Mouse (Mus musculus): Measurements from ENCODE around the gene Prmt1. TPM values are rescaled to one million over a fixed set of nuclear protein-coding genes. Genes with fewer than 3 reads are reported as not detected.
"Not testable (repeated sequence)": the region's sequence is repeated elsewhere in the genome, so short reads cannot be mapped to it uniquely, and the experiment has no call there.

Prmt1 gene
- total RNA-seq (2021) = 100 to 1,000 TPM; 143 to 150 TPM
- long read RNA-seq, experiment 1, transcript Prmt1-203 (10 exons, 2,147 nt) = major isoform, 11 of 16 reads
- long read RNA-seq, experiment 1, partial matches to known transcripts = 0 of 16 reads
- long read RNA-seq, experiment 1, other reads (novel, unspliced or antisense) = 1 of 16 reads
- long read RNA-seq, experiment 2, transcript Prmt1-203 (10 exons, 2,147 nt) = major isoform, 8 of 13 reads
- long read RNA-seq, experiment 2, partial matches to known transcripts = 2 of 13 reads
- long read RNA-seq, experiment 2, other reads (novel, unspliced or antisense) = 3 of 13 reads

DNA sequence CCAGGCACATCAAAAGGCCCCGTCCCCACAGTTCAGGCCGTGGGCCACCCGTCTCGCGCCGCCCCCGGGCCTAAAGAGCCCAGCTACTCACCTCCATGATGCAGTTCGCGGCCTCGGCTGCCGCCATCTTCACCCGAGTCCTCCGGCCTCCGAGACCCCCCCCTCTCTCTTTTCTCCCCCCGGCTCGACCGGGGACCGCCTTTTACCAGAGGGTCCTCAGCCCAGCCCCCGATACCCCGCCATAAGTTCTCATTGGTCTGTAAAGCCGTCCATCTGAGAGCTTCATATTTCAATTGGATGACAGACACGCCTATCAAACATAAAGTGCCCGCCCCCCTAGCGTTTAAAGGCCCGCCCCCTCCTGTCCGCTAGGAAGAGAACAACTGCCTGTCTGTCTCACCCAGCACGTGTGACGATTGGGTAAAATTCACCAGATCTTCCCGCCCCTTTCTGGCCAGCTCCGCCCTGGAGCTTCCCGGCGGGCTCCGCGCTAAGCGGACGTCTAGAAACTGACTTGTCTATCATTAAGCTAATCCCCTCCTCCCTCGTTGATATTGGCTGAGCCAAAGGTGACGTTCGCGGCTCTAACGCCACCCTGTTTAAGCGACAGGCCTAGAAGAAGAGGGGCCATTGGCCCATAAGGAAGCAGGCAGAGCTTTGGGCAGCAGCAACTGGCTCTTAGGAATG lies at the start of gene Prmt1:
Gene Prmt1 (minus strand): TSS at position 377 of the 687 bp plus-strand sequence.
- TF ChIP-seq CTCF (IDR thresholded peaks at IDR 0.05) = no peak
- Histone ChIP-seq H3K4me3 (peak within 1 kb of the TSS; percentile 97), H3K27ac (peak within 1 kb of the TSS; percentile 96)
- peak; percentile 95 to 98 for DNase-seq (ENCODE audit: extremely low spot score in 1 of 2, low spot score in 2 of 2)
- intact Hi-C loops (cut with DNase I) = no loop called here

DNA sequence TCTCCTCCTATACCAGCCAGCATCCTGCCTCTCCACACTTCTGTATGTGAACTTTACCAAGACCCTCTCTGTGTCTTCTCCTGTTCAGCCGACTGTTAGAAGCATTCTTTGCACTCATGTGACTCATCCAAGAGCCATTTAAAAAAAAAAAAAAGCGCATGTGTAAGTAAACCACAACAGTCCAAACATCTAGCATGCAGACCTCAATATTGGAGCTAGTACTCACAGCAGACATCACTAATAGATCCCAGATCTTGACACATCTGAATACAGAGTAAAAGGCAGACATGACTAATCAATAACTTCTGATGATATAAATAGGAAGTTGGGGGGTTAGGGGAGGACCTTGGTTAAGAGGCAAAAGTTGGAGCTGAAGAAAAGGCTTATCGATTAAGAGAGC lies 49.3 kb upstream of the Prmt1 start:
- no peak for DNase-seq (ENCODE audit: extremely low spot score in 1 of 2, low spot score in 2 of 2)
- TF ChIP-seq CTCF (IDR thresholded peaks at IDR 0.05) = no peak
- intact Hi-C loops (cut with DNase I) = no loop called here
- no peak overlapping the region for H3K4me3 ChIP-seq
- no peak overlapping the region for H3K27ac ChIP-seq

DNA sequence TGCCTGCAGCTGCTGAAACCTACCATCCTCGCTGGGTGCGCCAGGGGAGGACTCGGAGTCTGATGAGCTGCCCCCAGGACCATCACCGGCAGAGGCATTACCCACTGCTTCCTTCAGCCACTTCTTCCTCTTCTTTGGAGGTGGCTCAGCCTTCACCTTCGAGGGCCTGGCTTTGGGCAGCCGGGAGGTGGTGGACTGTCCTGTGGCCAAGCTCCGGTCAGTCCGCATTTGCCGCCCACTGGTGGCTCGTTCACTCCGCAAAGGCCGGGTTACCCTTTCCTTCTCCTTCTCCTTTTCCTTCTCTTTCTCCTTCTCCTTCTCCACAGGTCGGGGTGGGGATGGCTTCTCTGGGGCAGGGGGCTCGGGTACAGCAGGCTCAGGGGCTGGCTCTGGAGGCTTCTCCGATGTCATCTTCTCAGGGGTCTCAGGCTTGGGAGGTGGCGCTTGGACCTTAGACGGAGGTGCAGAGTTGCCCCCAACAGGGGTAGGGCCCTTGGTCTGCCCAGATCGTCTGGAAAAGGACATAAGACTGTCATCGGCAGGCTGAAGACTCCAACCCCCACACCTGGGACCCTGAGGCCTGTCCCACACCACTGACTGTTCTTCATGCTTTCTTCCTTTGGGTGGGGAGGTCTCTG lies 47.5 kb upstream of the Prmt1 start:
- H3K27ac ChIP-seq = no peak overlapping the region
- H3K4me3 ChIP-seq = no peak overlapping the region
- DNase-seq (ENCODE audit: extremely low spot score in 1 of 2, low spot score in 2 of 2) = no peak
- intact Hi-C loops (cut with DNase I) = no loop called here
- no peak for TF ChIP-seq CTCF (IDR thresholded peaks at IDR 0.05)

DNA sequence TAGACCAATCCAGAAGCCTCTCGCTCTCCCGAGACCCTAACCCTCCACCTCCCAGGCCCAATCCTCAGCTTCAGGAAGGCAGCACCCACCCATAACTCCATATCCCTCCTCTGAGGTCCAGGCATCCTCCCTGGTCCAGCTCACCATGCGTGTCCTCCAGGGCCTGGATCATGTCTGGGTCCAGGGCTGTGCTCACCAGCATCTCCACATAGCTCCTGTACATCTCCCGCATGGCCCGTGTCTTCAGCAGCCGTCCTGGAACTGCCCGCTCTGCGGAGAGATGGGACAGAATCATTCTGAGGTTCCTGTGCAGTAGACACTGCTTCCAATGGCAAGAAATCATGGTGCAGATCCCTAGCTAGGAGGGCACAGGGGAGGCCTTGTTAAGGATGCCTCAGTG lies 44.5 kb upstream of the Prmt1 start:
- Histone ChIP-seq H3K4me3 (no peak overlapping the region), H3K27ac (no peak overlapping the region)
- intact Hi-C loops (cut with DNase I) = no loop called here
- DNase-seq (ENCODE audit: extremely low spot score in 1 of 2, low spot score in 2 of 2) = no peak
- no peak for TF ChIP-seq CTCF (IDR thresholded peaks at IDR 0.05)

DNA sequence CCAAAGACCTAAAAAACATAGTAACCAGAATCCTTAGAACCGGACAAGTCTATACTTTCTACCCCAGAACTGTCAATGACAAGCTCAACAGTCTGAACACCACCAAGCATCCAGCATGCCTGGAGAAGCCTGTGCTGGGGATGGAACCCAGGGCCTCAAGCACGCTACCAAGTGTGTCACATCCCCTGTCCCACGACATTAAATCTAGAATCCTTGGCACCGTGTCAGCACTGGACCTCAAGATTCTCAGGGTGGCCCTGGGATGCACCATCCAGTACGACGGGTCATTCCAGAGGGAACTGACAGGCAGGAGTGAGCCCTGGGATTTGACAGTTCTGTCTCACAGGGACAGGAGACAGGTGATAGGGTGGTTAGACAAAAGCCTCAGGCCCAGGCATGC lies 43.6 kb upstream of the Prmt1 start:
- Histone ChIP-seq H3K4me3 (no peak overlapping the region), H3K27ac (no peak overlapping the region)
- intact Hi-C loops (cut with DNase I) = no loop called here
- no peak for DNase-seq (ENCODE audit: extremely low spot score in 1 of 2, low spot score in 2 of 2)
- no peak for TF ChIP-seq CTCF (IDR thresholded peaks at IDR 0.05)

DNA sequence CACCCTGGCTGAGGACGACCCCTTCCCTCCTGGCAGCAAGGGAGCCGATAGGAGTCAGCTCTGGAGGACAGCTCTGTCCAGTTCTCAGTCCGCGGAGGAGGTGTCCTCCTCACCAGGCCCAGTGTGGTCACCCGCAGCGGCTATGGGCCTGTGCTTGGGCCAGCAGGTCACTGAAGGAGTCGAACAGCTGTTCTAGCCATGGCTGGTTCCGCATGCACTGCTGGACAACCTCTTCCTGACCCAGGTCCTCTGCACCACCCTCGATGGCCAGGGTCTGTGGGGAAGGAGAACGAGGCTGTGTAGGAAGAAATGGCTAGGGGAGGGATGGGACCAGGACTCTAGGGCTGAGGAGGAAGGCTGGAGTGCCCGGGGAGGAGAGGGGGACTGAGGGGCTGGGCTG lies 42.0 kb upstream of the Prmt1 start:
- intact Hi-C loops (cut with DNase I) = no loop called here
- Histone ChIP-seq H3K4me3 (no peak overlapping the region), H3K27ac (no peak overlapping the region)
- no peak for TF ChIP-seq CTCF (IDR thresholded peaks at IDR 0.05)
- no peak for DNase-seq (ENCODE audit: extremely low spot score in 1 of 2, low spot score in 2 of 2)

DNA sequence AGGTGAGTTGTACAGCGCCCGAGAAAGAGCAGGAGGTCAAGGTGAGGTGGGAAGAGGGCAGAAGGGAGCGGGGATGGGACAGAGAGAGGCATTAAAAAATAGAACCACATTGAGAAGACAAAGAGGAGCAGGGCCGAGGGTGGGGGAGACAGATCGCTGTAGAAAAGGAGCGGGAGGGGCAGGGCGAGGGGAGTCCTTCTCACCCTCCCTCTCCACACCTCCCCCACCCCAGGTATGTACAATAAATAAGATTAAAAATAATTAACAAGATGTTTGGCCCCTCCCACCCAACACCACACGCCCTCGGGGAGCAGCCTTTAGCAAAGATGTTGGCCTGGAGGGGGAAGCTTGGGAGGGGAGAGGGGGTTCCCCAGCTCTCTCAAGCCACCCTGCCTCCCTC lies 41.4 kb upstream of the Prmt1 start:
- no peak overlapping the region for H3K27ac ChIP-seq
- intact Hi-C loops (cut with DNase I) = no loop called here
- DNase-seq (ENCODE audit: extremely low spot score in 1 of 2, low spot score in 2 of 2) = no peak
- no peak overlapping the region for H3K4me3 ChIP-seq
- no peak for TF ChIP-seq CTCF (IDR thresholded peaks at IDR 0.05)

DNA sequence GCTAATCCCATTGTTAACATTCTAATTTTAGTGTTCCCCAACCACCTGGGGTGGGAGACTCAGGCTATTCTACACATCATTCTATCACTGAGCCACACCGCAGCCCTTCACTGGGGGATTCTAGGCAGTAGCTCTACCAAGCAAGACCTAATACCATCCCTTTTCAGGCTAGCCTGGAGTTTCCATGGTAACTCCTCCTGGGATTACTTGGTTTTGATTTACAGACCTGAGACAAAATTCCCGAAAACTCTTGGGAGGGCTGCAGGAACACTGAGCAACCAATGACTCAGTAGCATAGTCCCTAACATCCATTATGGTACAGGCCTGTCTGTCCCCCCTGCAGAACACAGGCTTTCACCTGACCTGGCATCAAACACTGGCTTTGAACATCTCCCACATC lies 39.9 kb upstream of the Prmt1 start:
- TF ChIP-seq CTCF (IDR thresholded peaks at IDR 0.05) = no peak
- intact Hi-C loops (cut with DNase I) = no loop called here
- H3K27ac ChIP-seq = no peak overlapping the region; the same call in 1 of the 2 replicates
- no peak for DNase-seq (ENCODE audit: extremely low spot score in 1 of 2, low spot score in 2 of 2)
- no peak overlapping the region for H3K4me3 ChIP-seq

DNA sequence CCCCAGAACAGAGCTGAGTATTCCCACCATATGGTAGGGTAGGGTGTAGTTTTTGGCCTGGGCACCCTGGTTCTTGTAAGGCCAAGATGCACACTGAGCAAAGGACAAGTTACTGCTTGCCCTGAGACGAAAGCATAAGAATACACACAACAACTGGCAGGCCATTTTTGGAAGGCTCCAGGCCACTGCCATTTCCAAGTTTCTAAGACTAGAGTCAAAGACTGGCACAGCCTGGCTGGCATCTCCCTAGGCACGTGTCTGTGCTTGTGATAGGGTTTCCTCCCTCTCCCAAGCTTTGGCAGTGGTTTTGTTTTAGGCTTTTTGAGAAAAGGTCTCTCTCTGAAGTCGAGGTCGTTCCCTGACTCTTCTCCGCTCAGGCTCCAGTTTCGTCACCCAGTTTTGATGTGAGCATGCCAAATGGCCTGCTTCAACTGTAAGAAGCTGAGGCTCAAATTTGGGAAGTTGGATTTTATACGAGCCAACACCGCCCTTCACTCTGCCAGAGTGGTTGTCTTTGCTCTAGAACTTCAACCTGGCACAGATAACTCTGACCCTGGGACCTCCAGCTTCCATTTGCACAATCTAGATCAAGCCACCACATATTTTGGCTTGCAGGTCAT lies 39.3 kb upstream of the Prmt1 start:
- H3K27ac ChIP-seq = no peak overlapping the region; the same call in 1 of the 2 replicates
- intact Hi-C loops (cut with DNase I) = no loop called here
- no peak for TF ChIP-seq CTCF (IDR thresholded peaks at IDR 0.05)
- DNase-seq (ENCODE audit: extremely low spot score in 1 of 2, low spot score in 2 of 2) = no peak
- H3K4me3 ChIP-seq = no peak overlapping the region

DNA sequence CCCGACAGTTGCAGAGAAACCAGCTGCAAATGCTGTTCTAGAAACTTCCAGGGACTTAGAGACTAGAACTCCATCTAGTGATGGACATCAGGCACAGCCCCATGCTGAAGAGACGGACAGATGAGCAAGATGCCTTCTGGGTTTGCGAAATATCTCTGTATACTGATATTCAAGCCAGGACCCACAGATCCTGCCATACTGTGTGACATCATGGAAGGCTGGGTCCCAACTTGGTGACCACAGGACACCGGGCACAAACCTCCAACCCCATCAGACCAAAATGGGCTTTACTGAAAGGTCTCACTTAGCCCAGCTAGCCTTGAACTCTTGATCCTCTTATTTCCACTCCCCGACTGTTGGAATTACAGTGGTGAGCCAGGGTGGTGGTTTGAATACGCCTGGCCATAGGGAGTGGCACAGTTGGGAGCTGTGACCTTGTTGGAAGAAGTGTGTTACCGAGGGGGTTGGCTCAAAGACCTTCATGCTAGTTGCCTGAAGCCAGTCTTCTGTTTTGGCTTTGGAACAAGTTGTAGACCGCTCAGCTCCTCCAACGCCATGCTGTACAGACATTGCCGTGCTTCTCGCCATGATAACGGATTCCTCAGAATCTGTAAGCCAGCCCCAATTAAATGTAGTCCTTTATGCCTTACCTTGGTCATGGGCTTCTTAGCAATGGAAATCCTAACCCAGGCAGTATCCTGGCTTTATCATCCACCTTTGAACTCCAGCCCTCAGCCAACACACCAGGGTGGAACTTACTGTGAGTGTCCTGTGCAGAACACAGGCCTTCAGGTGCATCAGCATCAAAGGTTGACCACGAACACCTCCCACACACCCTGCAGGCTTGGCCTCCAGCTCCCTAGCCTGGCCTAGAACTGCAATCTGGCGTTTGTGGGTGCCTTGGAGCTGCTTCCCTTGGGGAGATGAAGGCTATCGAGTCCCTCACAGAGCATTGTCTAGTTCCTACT lies 38.2 kb upstream of the Prmt1 start:
- TF ChIP-seq CTCF (IDR thresholded peaks at IDR 0.05) = no peak
- Histone ChIP-seq H3K4me3 (no peak overlapping the region), H3K27ac (no peak overlapping the region)
- intact Hi-C loops (cut with DNase I) = no loop called here
- DNase-seq (ENCODE audit: extremely low spot score in 1 of 2, low spot score in 2 of 2) = no peak

DNA sequence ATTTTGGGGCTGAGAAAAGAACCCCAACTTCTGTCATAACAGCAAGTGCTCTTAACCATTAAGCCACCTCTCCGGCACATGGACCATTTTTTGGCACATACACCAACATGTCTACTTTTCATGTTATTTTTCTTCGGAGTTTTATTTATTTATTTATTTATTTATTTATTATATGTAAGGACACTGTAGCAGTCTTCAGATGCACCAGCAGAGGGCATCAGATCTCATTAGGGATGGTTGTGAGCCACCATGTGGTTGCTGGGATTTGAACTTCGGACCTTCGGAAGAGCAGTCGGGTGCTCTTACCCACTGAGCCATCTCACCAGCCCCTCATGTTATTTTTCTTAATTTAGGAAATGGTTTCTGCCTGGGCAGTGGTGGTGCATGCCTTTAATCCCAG lies 37.3 kb upstream of the Prmt1 start:
- H3K4me3 ChIP-seq; intact Hi-C loops (cut with DNase I); DNase-seq (ENCODE audit: extremely low spot score in 1 of 2, low spot score in 2 of 2); H3K27ac ChIP-seq: not testable (repeated sequence)
- TF ChIP-seq CTCF (IDR thresholded peaks at IDR 0.05) = peak; percentile 38
